Mouse (Mus musculus) stomach, postnatal 0 days (tissue): ENCODE results near the gene Psmd2. TPM values are rescaled to one million over a fixed set of nuclear protein-coding genes. Genes with fewer than 3 reads are reported as not detected.
"Not testable (repeated sequence)": the region's sequence is repeated elsewhere in the genome, so short reads cannot be mapped to it uniquely, and the experiment has no call there.

Source experiments
- ATAC-seq: fragments of 200-750 bp; cut with Nextera tagmentation; 2 replicates; pipeline ENCODE4 v1.8.0; 2017; ENCODE audit not compliant: low FRiP score, low TSS enrichment
- DNase-seq: peaks from one replicate; pipeline ENCODE4 v3.0.0-alpha.2; 2016; ENCODE audit warnings: low spot score
- H3K27ac ChIP-seq: fragments of 300-500 bp; sonication (generic); replicated peaks from 2 replicates; pipeline ENCODE4 v1.5.1; 2014; ENCODE audit warnings: mild to moderate bottlenecking, control low read depth
- H3K27me3 ChIP-seq: fragments of 300-500 bp; sonication (generic); 2 replicates; pipeline ENCODE4 v1.6.1; 2014; ENCODE audit warnings: low read length; ENCODE audit not compliant: control insufficient read depth, insufficient read depth
- H3K36me3 ChIP-seq: fragments of 300-500 bp; sonication (generic); 2 replicates; pipeline ENCODE4 v1.6.1; 2014; ENCODE audit warnings: low read length, mixed read lengths; ENCODE audit not compliant: control insufficient read depth, insufficient read depth
- H3K4me1 ChIP-seq: fragments of 300-500 bp; sonication (generic); replicated peaks from 2 replicates; pipeline ENCODE4 v1.6.1; 2014; ENCODE audit warnings: antibody characterized with exemption; ENCODE audit not compliant: control insufficient read depth, insufficient read depth
- H3K4me2 ChIP-seq: fragments of 300-500 bp; sonication (generic); replicated peaks from 2 replicates; pipeline ENCODE4 v1.6.1; 2014; ENCODE audit warnings: low read depth, mild to moderate bottlenecking, control low read depth, moderate library complexity
- H3K4me3 ChIP-seq: fragments of 300-500 bp; sonication (generic); 2 replicates; pipeline ENCODE4 v1.5.1; 2014; ENCODE audit warnings: low read depth, low read length, control low read depth
- H3K9ac ChIP-seq: fragments of 300-500 bp; sonication (generic); 2 replicates; pipeline ENCODE4 v1.6.1; 2014; ENCODE audit warnings: mild to moderate bottlenecking, low read length, control low read depth, mixed read lengths
- H3K9me3 ChIP-seq: fragments of 300-500 bp; sonication (generic); 2 replicates; pipeline ENCODE4 v1.6.1; 2016; ENCODE audit warnings: low read length; ENCODE audit not compliant: control insufficient read depth
- CTCF ChIP-seq: IDR thresholded peaks from 2 replicates; pipeline ENCODE4 v1.5.1; 2016; ENCODE audit warnings: antibody characterized with exemption, low read depth, mild to moderate bottlenecking, moderate library complexity
- EP300 ChIP-seq: optimal IDR thresholded peaks from 2 replicates; pipeline ENCODE3; 2016; ENCODE audit warnings: antibody characterized with exemption
- WGBS: fragments of 180-500 bp; shearing (Covaris S2); extraction: QIAGEN DNeasy Blood & Tissue Kit; methylation state at CpG from one replicate; pipeline ENCODE4 v1.1.7; 2014; 5-methylcytosine and 5-hydroxymethylcytosine counted together
- polyA plus RNA-seq: library from polyadenylated mRNA; unstranded; fragments of >200 nt; fragmentation: Nextera tagmentation; extraction: Ambion mirVana; gene quantifications from 2 replicates; pipeline ENCODE4 v1.2.1, GENCODE M21; 2015

The Psmd2 gene
- polyA plus RNA-seq, 1 experiment from 2014 or later, result 177 TPM

DNA sequence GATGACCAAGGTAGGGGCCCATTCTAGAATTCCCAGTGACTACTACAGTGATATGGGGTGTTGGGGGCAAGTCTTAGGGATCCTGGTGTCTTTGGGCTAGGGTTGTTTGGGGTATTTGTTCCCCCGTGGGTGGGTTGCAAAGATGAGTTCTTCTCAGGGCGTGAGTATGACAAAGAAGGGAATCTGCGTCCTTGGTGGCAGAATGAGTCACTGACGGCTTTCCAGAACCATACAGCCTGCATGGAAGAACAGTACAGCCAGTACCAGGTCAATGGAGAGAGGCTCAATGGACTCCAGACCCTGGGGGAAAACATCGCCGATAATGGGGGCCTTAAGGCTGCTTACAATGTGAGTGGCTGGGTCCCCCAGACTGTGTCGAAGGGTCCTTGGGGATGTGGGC lies 7.5 kb upstream of the Psmd2 start:
- DNase-seq, result no peak
- H3K36me3 ChIP-seq, result no peaks in the 10 kb centered on the region
- WGBS, result 82% methylated on average over 7 of the region's 7 CpGs
- no peak overlapping the region for H3K9ac ChIP-seq
- no peaks in the 10 kb centered on the region for H3K4me1 ChIP-seq
- H3K4me2 ChIP-seq, result no peak overlapping the region
- no peaks in the 10 kb centered on the region for H3K27me3 ChIP-seq
- TF ChIP-seq EP300 (no peak), CTCF (no peak)
- H3K27ac ChIP-seq, result no peak overlapping the region
- no peaks in the 10 kb centered on the region for H3K9me3 ChIP-seq
- H3K4me3 ChIP-seq, result no peak overlapping the region
- no peak for ATAC-seq

DNA sequence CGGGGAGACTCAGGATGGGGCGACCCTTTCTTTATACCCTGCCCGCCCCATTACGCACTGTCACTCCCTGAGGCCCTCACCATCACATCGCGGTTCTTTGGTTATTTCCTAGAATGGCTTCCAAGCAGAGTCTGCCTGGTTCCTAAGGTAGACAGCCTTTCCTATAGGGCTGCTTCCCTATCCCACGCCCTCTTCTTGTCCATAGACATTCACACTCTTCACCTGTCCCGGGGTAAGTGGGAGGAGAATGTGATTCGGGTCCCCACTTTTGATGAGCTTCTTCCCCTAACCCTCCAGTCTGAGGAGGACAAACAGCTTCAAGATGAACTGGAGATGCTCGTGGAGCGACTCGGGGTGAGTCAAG lies 477 bp downstream of the Psmd2 start:
- ATAC-seq, result peak; percentile 59
- Histone ChIP-seq H3K27ac (peak overlapping the region; percentile 40; the same call in 1 of the 2 replicates), H3K4me2 (peak overlapping the region; percentile 82), H3K36me3 (peaks cover 14% of the 10 kb centered on the region), H3K4me3 (peak overlapping the region; percentile 88), H3K9me3 (no peaks in the 10 kb centered on the region), H3K27me3 (no peaks in the 10 kb centered on the region), H3K9ac (peak overlapping the region; percentile 93), H3K4me1 (no peaks in the 10 kb centered on the region)
- TF ChIP-seq EP300 (no peak), CTCF (no peak)
- 5% methylated on average over 12 of the region's 12 CpGs for WGBS
- DNase-seq, result no peak

DNA sequence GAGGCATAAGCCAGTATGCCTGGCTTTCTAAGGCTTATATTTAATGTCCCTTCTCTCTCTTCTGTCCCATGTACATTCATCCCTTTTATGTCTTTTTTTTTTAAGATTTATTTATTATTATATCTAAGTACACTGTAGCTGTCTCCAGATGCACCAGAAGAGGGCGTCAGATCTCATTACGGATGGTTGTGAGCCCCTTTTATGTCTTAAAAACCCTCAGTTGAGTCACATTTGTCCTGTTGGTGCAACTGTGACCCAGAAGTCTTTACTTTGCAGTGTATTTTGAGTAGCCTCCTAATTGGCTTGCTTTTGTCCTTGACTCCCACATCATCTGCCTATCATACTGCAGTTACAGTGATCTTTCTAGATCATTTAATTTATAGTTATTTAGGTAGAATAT lies 1.9 kb downstream of the Psmd2 start:
- ATAC-seq (no peak), DNase-seq (no peak)
- Histone ChIP-seq H3K27me3 (no peaks in the 10 kb centered on the region), H3K36me3 (peaks cover 20% of the 10 kb centered on the region), H3K4me2 (no peak overlapping the region), H3K4me1 (no peaks in the 10 kb centered on the region), H3K9ac (no peak overlapping the region), H3K4me3 (no peak overlapping the region), H3K9me3 (no peaks in the 10 kb centered on the region), H3K27ac (no peak overlapping the region)
- peak; percentile 18; the same call in 1 of the 2 replicates for TF ChIP-seq CTCF
- no peak for TF ChIP-seq EP300
- 62% methylated on average over 2 of the region's 2 CpGs for WGBS

DNA sequence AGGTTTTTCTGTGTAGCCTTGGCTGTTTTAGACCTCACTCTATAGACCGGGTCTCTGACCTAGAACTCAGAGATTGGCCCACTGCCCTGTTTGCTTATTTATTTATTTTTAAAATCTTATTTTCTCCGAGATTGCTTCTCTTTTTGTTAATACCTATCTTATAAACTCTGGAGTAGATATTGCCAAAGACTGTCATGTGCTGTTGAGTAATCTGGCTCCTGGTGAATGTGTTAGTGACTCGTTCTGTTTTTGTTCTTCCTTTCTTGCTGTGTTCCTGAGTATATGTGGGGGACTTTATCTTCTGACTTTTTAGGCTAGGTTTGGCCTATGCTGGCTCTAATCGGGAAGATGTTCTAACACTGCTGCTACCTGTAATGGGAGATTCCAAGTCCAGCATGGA lies 6.2 kb downstream of the Psmd2 start:
- Histone ChIP-seq H3K27me3 (no peaks in the 10 kb centered on the region), H3K27ac (no peak overlapping the region), H3K4me1 (no peaks in the 10 kb centered on the region), H3K4me3 (no peak overlapping the region), H3K9ac (no peak overlapping the region), H3K4me2 (no peak overlapping the region), H3K9me3 (no peaks in the 10 kb centered on the region), H3K36me3 (peaks cover 28% of the 10 kb centered on the region)
- WGBS, result 85% methylated on average over 4 of the region's 4 CpGs
- DNase-seq, result no peak
- TF ChIP-seq EP300 (no peak), CTCF (no peak)
- ATAC-seq, result no peak

DNA sequence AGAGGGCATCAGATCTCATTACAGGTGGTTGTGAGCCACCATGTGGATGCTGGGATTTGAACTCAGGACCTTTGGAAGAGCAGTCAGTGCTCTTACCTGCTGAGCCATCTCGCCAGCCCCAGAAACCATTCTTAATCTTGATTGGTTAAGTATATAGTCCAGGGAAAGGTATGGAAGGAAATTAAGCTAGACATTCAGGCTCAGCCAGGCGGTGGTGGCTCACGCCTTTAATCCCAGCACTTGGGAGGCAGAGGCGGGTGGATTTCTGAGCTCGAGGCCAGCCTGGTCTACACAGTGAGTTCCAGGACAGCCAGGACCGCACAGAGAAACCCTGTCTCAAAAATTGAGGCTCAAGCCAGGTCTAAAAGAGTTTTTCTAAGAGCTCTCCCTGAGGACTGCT lies 16.6 kb downstream of the Psmd2 start, which contains the start of gene Eif4g1:
Gene Eif4g1, plus strand, starts transcription at position 301 of the 400 bp plus-strand sequence.
- H3K36me3 ChIP-seq, H3K9me3 ChIP-seq, H3K27ac ChIP-seq, H3K4me2 ChIP-seq, ATAC-seq, H3K27me3 ChIP-seq, DNase-seq, H3K4me3 ChIP-seq, H3K9ac ChIP-seq, H3K4me1 ChIP-seq: not testable (repeated sequence)
- WGBS, result 95% methylated on average over 4 of the region's 6 CpGs

DNA sequence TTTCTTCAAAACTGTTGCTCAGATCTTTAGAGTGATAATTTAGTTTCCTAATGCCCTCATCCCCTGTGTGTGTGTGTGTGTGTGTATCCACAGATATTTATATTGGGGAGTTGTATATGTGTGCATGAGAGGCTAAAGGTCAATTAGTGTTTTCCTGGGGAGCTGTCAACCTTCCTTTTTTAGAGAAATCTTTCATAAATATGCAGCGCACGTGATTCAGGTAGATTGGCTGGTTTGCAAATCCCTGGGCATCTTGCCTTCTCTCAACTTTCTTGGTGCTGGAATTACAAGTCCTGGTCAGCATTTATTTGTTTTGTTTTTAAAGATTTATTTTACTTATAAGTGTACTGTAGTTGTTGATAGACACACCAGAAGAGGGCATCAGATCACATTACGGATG lies 18.8 kb downstream of the Psmd2 start:
- H3K4me2 ChIP-seq, result no peak overlapping the region
- no peak overlapping the region for H3K4me3 ChIP-seq
- H3K27ac ChIP-seq, result no peak overlapping the region
- DNase-seq, result no peak
- no peaks in the 10 kb centered on the region for H3K27me3 ChIP-seq
- peaks cover 3% of the 10 kb centered on the region; the same call in 1 of the 2 replicates for H3K36me3 ChIP-seq
- no peak overlapping the region for H3K9ac ChIP-seq
- no peaks in the 10 kb centered on the region for H3K9me3 ChIP-seq
- no peaks in the 10 kb centered on the region; the same call in 1 of the 2 replicates for H3K4me1 ChIP-seq
- no peak for ATAC-seq
- 84% methylated on average over 3 of the region's 3 CpGs for WGBS
- TF ChIP-seq CTCF, result no peak
- TF ChIP-seq EP300, result no peak
